Mouse (Mus musculus) bone marrow macrophage, adult 2 months (primary cell): ENCODE results near the gene Nav2.

Experiments
- CTCF ChIP-seq: IDR thresholded peaks from 2 replicates; pipeline ENCODE4 v1.5.1; 2012; ENCODE audit warnings: low read depth, mild to moderate bottlenecking, low read length, moderate library complexity
- POLR2A ChIP-seq: IDR thresholded peaks from 2 replicates; pipeline ENCODE4 v1.6.1; 2012; ENCODE audit warnings: mild to moderate bottlenecking, low read depth, low read length, borderline replicate concordance

GRCm38 (mm10) chr7:49298431-49298839 is 389.9 kb downstream of the Nav2 start:
- no peak for TF ChIP-seq CTCF
- TF ChIP-seq POLR2A, result no peak
